In the genomic region with DNA sequence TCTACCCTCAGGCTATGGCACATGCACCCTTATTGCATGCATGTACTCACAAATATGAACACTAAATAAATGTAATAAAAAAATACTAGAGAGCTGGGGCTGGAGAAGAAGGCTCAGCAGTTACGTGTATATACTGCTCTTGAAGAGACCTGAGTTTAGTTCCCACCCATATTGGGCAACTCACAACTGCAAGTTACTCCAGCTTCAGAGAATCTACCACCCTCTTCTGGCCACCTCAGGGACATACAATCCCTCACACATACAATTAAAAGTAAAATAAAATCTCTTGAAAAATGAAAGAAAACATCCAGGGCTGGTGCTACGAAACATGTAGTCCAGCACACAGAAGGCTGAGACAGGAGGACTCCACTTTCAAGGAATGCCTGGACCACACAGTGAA, we compare ENCODE assay signal across 17 mouse cellular contexts. TPM values are rescaled to one million over a fixed set of nuclear protein-coding genes. Genes with fewer than 3 reads are reported as not detected.
DNase-seq lines count a peak whose midpoint lies in the region; ATAC-seq and TF ChIP-seq lines count a peak whose summit lies in the region.
"Had no signal": no experiment of that assay in that cellular context is flagged by ENCODE, and none has a peak within 500 bp of the region (broad histone marks: within the 10 kb centered on the region; RNA-seq: fewer than 3 reads in every experiment).

No protein-coding gene starts in this region.

- H3K36me3 ChIP-seq in heart, postnatal 0 days (replicated peaks; ENCODE audit: control insufficient read depth, insufficient read depth, low read length): peaks cover 38% of the 10 kb centered on the region
- H3K36me3 ChIP-seq in heart, embryonic 11.5 days (ENCODE audit: control insufficient read depth, insufficient read depth, low read length): peaks cover 33% of the 10 kb centered on the region
- H3K36me3 ChIP-seq in thymus, adult 2 months (ENCODE audit: control insufficient read depth, insufficient read depth, low read length): peaks cover 15% of the 10 kb centered on the region
- H3K36me3 ChIP-seq in forebrain, embryonic 15.5 days: peaks cover 35% of the 10 kb centered on the region

- H3K27me3 ChIP-seq in heart, postnatal 0 days (ENCODE audit: control insufficient read depth, insufficient read depth, low read length): no peaks in the 10 kb centered on the region
- no peaks in the 10 kb centered on the region for H3K27me3 ChIP-seq in heart, embryonic 11.5 days (ENCODE audit: control insufficient read depth, insufficient read depth, low read length)
- no peaks in the 10 kb centered on the region for H3K27me3 ChIP-seq in thymus, adult 2 months (ENCODE audit: control insufficient read depth, insufficient read depth, low read length)
- no peaks in the 10 kb centered on the region for H3K27me3 ChIP-seq in forebrain, embryonic 15.5 days
- H3K27me3 ChIP-seq: liver, embryonic 13.5 days; midbrain, embryonic 12.5 days had no signal

- no peaks in the 10 kb centered on the region for H3K9me3 ChIP-seq in heart, postnatal 0 days (replicated peaks; ENCODE audit: control insufficient read depth, low read length)
- H3K9me3 ChIP-seq in heart, embryonic 11.5 days (replicated peaks; ENCODE audit: control insufficient read depth, low read length): no peaks in the 10 kb centered on the region
- H3K9me3 ChIP-seq in forebrain, embryonic 15.5 days: no peaks in the 10 kb centered on the region
- H3K9me3 ChIP-seq: heart, embryonic 10.5 days; liver, embryonic 13.5 days; midbrain, embryonic 12.5 days had no signal

- H3K27ac ChIP-seq in heart, postnatal 0 days (ENCODE audit: low read depth): no peak overlapping the region
- H3K27ac ChIP-seq in heart, embryonic 11.5 days (ENCODE audit: low read depth, low read length): no peak overlapping the region
- no peak overlapping the region for H3K27ac ChIP-seq in thymus, adult 2 months (ENCODE audit: control insufficient read depth, insufficient read depth, low read length)
- no peak overlapping the region for H3K27ac ChIP-seq in forebrain, embryonic 15.5 days (replicated peaks)
- H3K27ac ChIP-seq: heart, embryonic 10.5 days; liver, embryonic 13.5 days; midbrain, embryonic 12.5 days had no signal

- 81% methylated on average over 2 of the region's 2 CpGs for WGBS in heart, postnatal 0 days
- 67% methylated on average over 2 of the region's 2 CpGs for WGBS in heart, embryonic 11.5 days (ENCODE audit: insufficient replicate concordance)
- WGBS in thymus, adult 2 months: 58% methylated on average over 2 of the region's 2 CpGs
- 81% methylated on average over 2 of the region's 2 CpGs for WGBS in forebrain, embryonic 15.5 days

- TF ChIP-seq POLR2A in thymus, adult 2 months (IDR thresholded peaks at IDR 0.05; ENCODE audit: control insufficient read depth, extremely low read depth, insufficient read depth, low read length, poor library complexity): no peak

- ATAC-seq in heart, postnatal 0 days (ENCODE audit: insufficient read depth, low read depth): no peak
- ATAC-seq in heart, embryonic 11.5 days (replicated peaks; ENCODE audit: insufficient number of reproducible peaks, low FRiP score, low TSS enrichment): no peak
- ATAC-seq in common myeloid progenitor, adult 5-6 weeks (replicated peaks; ENCODE audit: low read depth, poor library complexity, severe bottlenecking): peak; percentile 79
- ATAC-seq in forebrain, embryonic 15.5 days (replicated peaks): no peak

- peaks cover 8% of the 10 kb centered on the region; the same call in 1 of the 2 replicates for H3K4me1 ChIP-seq in heart, postnatal 0 days (ENCODE audit: control insufficient read depth, insufficient read depth)
- H3K4me1 ChIP-seq in heart, embryonic 11.5 days (ENCODE audit: control insufficient read depth, insufficient read depth, low read length): peaks cover 6% of the 10 kb centered on the region; the same call in 1 of the 2 replicates
- no peaks in the 10 kb centered on the region for H3K4me1 ChIP-seq in thymus, adult 2 months (replicated peaks; ENCODE audit: control insufficient read depth, insufficient read depth, low read length)
- no peaks in the 10 kb centered on the region for H3K4me1 ChIP-seq in forebrain, embryonic 15.5 days
- H3K4me1 ChIP-seq: midbrain, embryonic 12.5 days had no signal

- no peak for TF ChIP-seq EP300 in heart, postnatal 0 days (IDR thresholded peaks at IDR 0.05; ENCODE audit: low read depth)

- DNase-seq in heart, postnatal 0 days (ENCODE audit: low spot score): no peak
- DNase-seq in thymus, postnatal 14 days: peak; percentile 20
- no peak for DNase-seq in thymus, adult 2 months
- DNase-seq in telencephalon, adult 2 months (ENCODE audit: low read depth, low spot score): peak; percentile 21
- no peak for DNase-seq in urinary bladder, adult 18-20 months (ENCODE audit: low spot score in 2 of 2)
- DNase-seq: adrenal gland, postnatal 36 days; cerebellum, adult 9-11 months; liver, embryonic 13.5 days had no signal

- no peak overlapping the region for H3K4me2 ChIP-seq in heart, postnatal 0 days (ENCODE audit: low read depth, low read length)
- no peak overlapping the region for H3K4me2 ChIP-seq in heart, embryonic 11.5 days
- H3K4me2 ChIP-seq in forebrain, embryonic 15.5 days (replicated peaks): no peak overlapping the region
- H3K4me2 ChIP-seq: liver, embryonic 13.5 days; midbrain, embryonic 12.5 days had no signal

- peak; percentile 13; the same call in 1 of the 2 replicates for TF ChIP-seq CTCF in heart, postnatal 0 days (IDR thresholded peaks at IDR 0.05; ENCODE audit: low read depth)
- TF ChIP-seq CTCF in thymus, adult 2 months (IDR thresholded peaks at IDR 0.05; ENCODE audit: borderline replicate concordance, control insufficient read depth, extremely low read depth, insufficient read depth, low read length, poor library complexity): no peak

- H3K4me3 ChIP-seq in heart, postnatal 0 days (ENCODE audit: low read depth, low read length): no peak overlapping the region
- H3K4me3 ChIP-seq in heart, embryonic 11.5 days (ENCODE audit: low read depth, low read length): no peak overlapping the region
- H3K4me3 ChIP-seq in thymus, adult 2 months (ENCODE audit: control insufficient read depth, insufficient read depth, low read length): no peak overlapping the region
- no peak overlapping the region for H3K4me3 ChIP-seq in forebrain, embryonic 15.5 days
- H3K4me3 ChIP-seq: heart, embryonic 10.5 days; liver, embryonic 13.5 days; midbrain, embryonic 12.5 days had no signal

- no peak overlapping the region for H3K9ac ChIP-seq in heart, postnatal 0 days (replicated peaks; ENCODE audit: low read depth, low read length)
- no peak overlapping the region for H3K9ac ChIP-seq in heart, embryonic 11.5 days (ENCODE audit: low read depth, low read length)
- no peak overlapping the region for H3K9ac ChIP-seq in forebrain, embryonic 15.5 days (replicated peaks)
- H3K9ac ChIP-seq: liver, embryonic 13.5 days; midbrain, embryonic 12.5 days had no signal

RNA-seq across cellular contexts. Expression of a gene that starts 1.8 kb away (rescaled TPM):
- 1.1 and 73.4 TPM in 2 replicates for total RNA-seq in heart, postnatal 0 days (2014; rRNA removed; ENCODE audit: low replicate concordance)
- 0.56 and 0.60 TPM in 2 replicates for polyA plus RNA-seq in heart, postnatal 0 days (2015; fragmentation: Nextera tagmentation; extraction: Ambion mirVana)
- 0.31 and 0.47 TPM in 2 replicates for polyA plus RNA-seq in heart, embryonic 11.5 days (2014; fragmentation: Nextera tagmentation; extraction: Ambion mirVana)
- 4.5 and 7.5 TPM in 2 replicates for polyA plus RNA-seq in thymus, adult 2 months (2012; rRNA removed)
- not detected in 2 replicates for total RNA-seq in common myeloid progenitor, adult 5-6 weeks (2017)
- polyA plus RNA-seq in forebrain, embryonic 15.5 days (2015; fragmentation: Nextera tagmentation; extraction: Ambion mirVana): 0.11 and 0.47 TPM in 2 replicates

RNA-seq across cellular contexts. Expression of a gene that starts 11.5 kb away (rescaled TPM):
- total RNA-seq in heart, postnatal 0 days (2014; rRNA removed; ENCODE audit: low replicate concordance): 1,408 and 1,527 TPM in 2 replicates
- 4,395 and 4,405 TPM in 2 replicates for polyA plus RNA-seq in heart, postnatal 0 days (2015; fragmentation: Nextera tagmentation; extraction: Ambion mirVana)
- 1,669 and 1,746 TPM in 2 replicates for polyA plus RNA-seq in heart, embryonic 11.5 days (2014; fragmentation: Nextera tagmentation; extraction: Ambion mirVana)
- 283 and 388 TPM in 2 replicates for polyA plus RNA-seq in thymus, adult 2 months (2012; rRNA removed)
- 396 and 504 TPM in 2 replicates for total RNA-seq in common myeloid progenitor, adult 5-6 weeks (2017)
- polyA plus RNA-seq in forebrain, embryonic 15.5 days (2015; fragmentation: Nextera tagmentation; extraction: Ambion mirVana): 899 and 915 TPM in 2 replicates

RNA-seq across cellular contexts. Expression of a gene that starts 15.7 kb away (rescaled TPM):
- total RNA-seq in heart, postnatal 0 days (2014; rRNA removed; ENCODE audit: low replicate concordance): not detected in 2 replicates
- 0.11 and 0.27 TPM in 2 replicates for polyA plus RNA-seq in heart, postnatal 0 days (2015; fragmentation: Nextera tagmentation; extraction: Ambion mirVana)
- 0.14 TPM in 1 of 2 replicates, not detected in the other for polyA plus RNA-seq in heart, embryonic 11.5 days (2014; fragmentation: Nextera tagmentation; extraction: Ambion mirVana)
- 1.9 and 3.2 TPM in 2 replicates for polyA plus RNA-seq in thymus, adult 2 months (2012; rRNA removed)
- 0.32 TPM in 1 of 2 replicates, not detected in the other for total RNA-seq in common myeloid progenitor, adult 5-6 weeks (2017)
- polyA plus RNA-seq in forebrain, embryonic 15.5 days (2015; fragmentation: Nextera tagmentation; extraction: Ambion mirVana): 0.33 and 0.50 TPM in 2 replicates
- total RNA-seq: layer of hippocampus, postnatal 10 days had no signal

RNA-seq across cellular contexts. Expression of a gene that starts 21.2 kb away (rescaled TPM):
- not detected in 2 replicates for total RNA-seq in heart, postnatal 0 days (2014; rRNA removed; ENCODE audit: low replicate concordance)
- polyA plus RNA-seq in heart, postnatal 0 days (2015; fragmentation: Nextera tagmentation; extraction: Ambion mirVana): not detected in 2 replicates
- 2.6 and 3.6 TPM in 2 replicates for polyA plus RNA-seq in heart, embryonic 11.5 days (2014; fragmentation: Nextera tagmentation; extraction: Ambion mirVana)
- polyA plus RNA-seq in thymus, adult 2 months (2012; rRNA removed): 0.13 TPM in 1 of 2 replicates, not detected in the other
- not detected in 2 replicates for total RNA-seq in common myeloid progenitor, adult 5-6 weeks (2017)
- not detected in 2 replicates for polyA plus RNA-seq in forebrain, embryonic 15.5 days (2015; fragmentation: Nextera tagmentation; extraction: Ambion mirVana)
- total RNA-seq: adrenal gland, postnatal 36 days; layer of hippocampus, postnatal 10 days had no signal
- polyA plus RNA-seq: intestine, embryonic 14.5 days; midbrain, embryonic 12.5 days; spleen, adult 2 months; urinary bladder, adult 2 months had no signal

RNA-seq across cellular contexts. Expression of a gene that starts 25.9 kb away (rescaled TPM):
- 12.1 and 13.4 TPM in 2 replicates for total RNA-seq in heart, postnatal 0 days (2014; rRNA removed; ENCODE audit: low replicate concordance)
- polyA plus RNA-seq in heart, postnatal 0 days (2015; fragmentation: Nextera tagmentation; extraction: Ambion mirVana): 2.9 and 3.2 TPM in 2 replicates
- 7.1 and 8.1 TPM in 2 replicates for polyA plus RNA-seq in heart, embryonic 11.5 days (2014; fragmentation: Nextera tagmentation; extraction: Ambion mirVana)
- 161 and 171 TPM in 2 replicates for polyA plus RNA-seq in thymus, adult 2 months (2012; rRNA removed)
- total RNA-seq in common myeloid progenitor, adult 5-6 weeks (2017): 8.9 and 24.9 TPM in 2 replicates
- polyA plus RNA-seq in forebrain, embryonic 15.5 days (2015; fragmentation: Nextera tagmentation; extraction: Ambion mirVana): 10.4 and 12.0 TPM in 2 replicates

Comparison
In these comparisons a context has a peak if more than half of its experiments do, and no peak if none do; other contexts are left out.
1. DNase-seq: peak in thymus, postnatal 14 days (single experiment) and telencephalon, adult 2 months (single experiment); none in heart, postnatal 0 days (single experiment), thymus, adult 2 months (single experiment) and urinary bladder, adult 18-20 months (0 of 2).